Mouse (Mus musculus) c-Kit-positive CD71-positive TER-119-positive erythroid progenitor cells, embryonic 14.5 days (primary cell): ENCODE measurements at regions not wholly inside any gene's neighbourhood (a gene's known extent, or its start where the extent isn't known, plus 50 kb on each side); places are given as distances from the start of the nearest gene placed in this dataset.

Source experiments
- DNase-seq: peaks from one replicate; pipeline ENCODE4 v3.0.0-alpha.2; 2013; ENCODE audit warnings: low spot score

- DNase-seq, result no peak
Measured at GRCm38 (mm10) chr7:133521936-133522335, 80.0 kb downstream of the Tex36 start.

- DNase-seq, result no peak
Measured at GRCm38 (mm10) chr7:133518926-133519325, 83.0 kb downstream of the Tex36 start.

GRCm38 (mm10) chr7:133517576-133517975 lies 84.4 kb downstream of the Tex36 start:
- DNase-seq, result no peak

- DNase-seq, result no peak
Measured at GRCm38 (mm10) chr7:133510926-133511325, 91.0 kb downstream of the Tex36 start.

GRCm38 (mm10) chr7:133509486-133509885 lies 92.5 kb downstream of the Tex36 start:
- DNase-seq, result no peak

GRCm38 (mm10) chr7:133508370-133509012 lies 93.5 kb downstream of the Tex36 start:
- DNase-seq, result no peak

- DNase-seq, result peak; percentile 4
Measured at GRCm38 (mm10) chr7:133505628-133506027, 96.3 kb downstream of the Tex36 start.

GRCm38 (mm10) chr7:133503946-133504345 lies 98.0 kb downstream of the Tex36 start:
- no peak for DNase-seq

- DNase-seq, result no peak
Measured at GRCm38 (mm10) chr7:133502731-133503130, 99.2 kb downstream of the Tex36 start.

- DNase-seq, result no peak
Measured at GRCm38 (mm10) chr7:133497551-133497950, 104.4 kb downstream of the Tex36 start.

GRCm38 (mm10) chr7:133494982-133495550 lies 106.9 kb downstream of the Tex36 start:
- DNase-seq, result no peak

- DNase-seq, result no peak
Measured at GRCm38 (mm10) chr7:133494256-133494981, 107.5 kb downstream of the Tex36 start.

GRCm38 (mm10) chr7:133492626-133493025 lies 109.3 kb downstream of the Tex36 start:
- DNase-seq, result no peak

GRCm38 (mm10) chr7:133487887-133488630 lies 113.9 kb downstream of the Tex36 start:
- DNase-seq, result no peak

GRCm38 (mm10) chr7:133484430-133484841 lies 117.5 kb downstream of the Tex36 start:
- no peak for DNase-seq

GRCm38 (mm10) chr7:133481529-133481928 lies 120.4 kb downstream of the Tex36 start:
- DNase-seq, result no peak

GRCm38 (mm10) chr7:133479679-133480078 lies 122.3 kb downstream of the Tex36 start:
- no peak for DNase-seq

- peak; percentile 14 for DNase-seq
Measured at GRCm38 (mm10) chr7:133477933-133478332, 124.0 kb downstream of the Tex36 start.

- no peak for DNase-seq
Measured at GRCm38 (mm10) chr7:133477221-133477620, 124.7 kb downstream of the Tex36 start.

- no peak for DNase-seq
Measured at GRCm38 (mm10) chr7:133471706-133472105, 130.3 kb downstream of the Tex36 start.

GRCm38 (mm10) chr7:133470620-133470958 lies 131.4 kb downstream of the Tex36 start:
- no peak for DNase-seq

GRCm38 (mm10) chr7:133469952-133470619 lies 131.9 kb downstream of the Tex36 start:
- no peak for DNase-seq
